Mouse (Mus musculus) neural tube, embryonic 14.5 days (tissue): ENCODE results near the gene Sim2. TPM values are rescaled to one million over a fixed set of nuclear protein-coding genes. Genes with fewer than 3 reads are reported as not detected.

Experiments
- ATAC-seq: fragments of 200-750 bp; cut with Nextera tagmentation; 2 replicates; pipeline ENCODE4 v1.8.0; 2017; ENCODE audit warnings: low read depth, mild to moderate bottlenecking, moderate TSS enrichment, moderate library complexity
- H3K27ac ChIP-seq: fragments of 300-500 bp; sonication (generic); 2 replicates; pipeline ENCODE4 v1.5.1; 2014; ENCODE audit warnings: low read depth, mild to moderate bottlenecking, control low read depth, low read length, moderate library complexity, mixed read lengths
- H3K27me3 ChIP-seq: fragments of 300-500 bp; sonication (generic); 2 replicates; pipeline ENCODE4 v1.6.1; 2014; ENCODE audit warnings: low read length; ENCODE audit not compliant: control insufficient read depth, insufficient read depth
- H3K36me3 ChIP-seq: fragments of 300-500 bp; sonication (generic); 2 replicates; pipeline ENCODE4 v1.6.1; 2014; ENCODE audit warnings: low read length, mixed read lengths; ENCODE audit not compliant: control insufficient read depth, insufficient read depth
- H3K4me1 ChIP-seq: fragments of 300-500 bp; sonication (generic); 2 replicates; pipeline ENCODE4 v1.6.1; 2014; ENCODE audit warnings: low read length; ENCODE audit not compliant: control insufficient read depth, insufficient read depth
- H3K4me2 ChIP-seq: fragments of 300-500 bp; sonication (generic); 2 replicates; pipeline ENCODE4 v1.6.1; 2014; ENCODE audit warnings: mild to moderate bottlenecking, low read depth, low read length, control low read depth
- H3K4me3 ChIP-seq: fragments of 300-500 bp; sonication (generic); 2 replicates; pipeline ENCODE4 v1.5.1; 2014; ENCODE audit warnings: low read depth, low read length, control low read depth, mixed read lengths
- H3K9ac ChIP-seq: fragments of 300-500 bp; sonication (generic); replicated peaks from 2 replicates; pipeline ENCODE4 v1.6.1; 2014; ENCODE audit warnings: low read depth, mild to moderate bottlenecking, control low read depth, low read length, mixed read lengths
- H3K9me3 ChIP-seq: fragments of 300-500 bp; sonication (generic); 2 replicates; pipeline ENCODE4 v1.6.1; 2016; ENCODE audit warnings: low read length; ENCODE audit not compliant: control insufficient read depth
- WGBS: fragments of 180-500 bp; shearing (Covaris S2); extraction: QIAGEN DNeasy Blood & Tissue Kit; methylation state at CpG from one replicate; pipeline ENCODE4 v1.1.7; 2014; 5-methylcytosine and 5-hydroxymethylcytosine counted together
- polyA plus RNA-seq: library from polyadenylated mRNA; unstranded; fragments of >200 nt; fragmentation: Nextera tagmentation; extraction: Ambion mirVana; gene quantifications from 2 replicates; pipeline ENCODE4 v1.2.1, GENCODE M21; 2014

The Sim2 gene
- polyA plus RNA-seq, 1 experiment from 2014 or later = 0.08 TPM

GRCm38 (mm10) chr16:94071468-94071867, 13.3 kb upstream of the Sim2 start:
- H3K9ac ChIP-seq = no peak overlapping the region
- H3K9me3 ChIP-seq = peaks cover 4% of the 10 kb centered on the region; the same call in 1 of the 2 replicates
- H3K4me2 ChIP-seq = no peak overlapping the region
- H3K4me3 ChIP-seq = no peak overlapping the region
- no peaks in the 10 kb centered on the region for H3K4me1 ChIP-seq
- ATAC-seq = no peak
- peaks cover 11% of the 10 kb centered on the region for H3K27me3 ChIP-seq
- H3K27ac ChIP-seq = no peak overlapping the region
- H3K36me3 ChIP-seq = no peaks in the 10 kb centered on the region
- 67% methylated on average over 8 of the region's 8 CpGs for WGBS

GRCm38 (mm10) chr16:94075362-94076027, 9.2 kb upstream of the Sim2 start:
- Histone ChIP-seq H3K9ac (no peak overlapping the region), H3K27me3 (peaks cover 46% of the 10 kb centered on the region), H3K36me3 (no peaks in the 10 kb centered on the region), H3K4me2 (no peak overlapping the region), H3K9me3 (no peaks in the 10 kb centered on the region), H3K27ac (no peak overlapping the region), H3K4me1 (no peaks in the 10 kb centered on the region), H3K4me3 (no peak overlapping the region)
- 43% methylated on average over 19 of the region's 19 CpGs for WGBS
- ATAC-seq = no peak; the same call in 1 of the 2 replicates

GRCm38 (mm10) chr16:94078318-94079074, 6.2 kb upstream of the Sim2 start:
- H3K4me2 ChIP-seq = no peak overlapping the region
- H3K27ac ChIP-seq = no peak overlapping the region
- H3K36me3 ChIP-seq = no peaks in the 10 kb centered on the region
- H3K27me3 ChIP-seq = peaks cover 71% of the 10 kb centered on the region
- 2% methylated on average over 23 of the region's 23 CpGs for WGBS
- no peak for ATAC-seq
- no peaks in the 10 kb centered on the region for H3K9me3 ChIP-seq
- H3K4me1 ChIP-seq = no peaks in the 10 kb centered on the region
- H3K9ac ChIP-seq = no peak overlapping the region
- no peak overlapping the region for H3K4me3 ChIP-seq

GRCm38 (mm10) chr16:94079075-94079855, 5.5 kb upstream of the Sim2 start:
- WGBS = 1% methylated on average over 47 of the region's 47 CpGs
- Histone ChIP-seq H3K9me3 (no peaks in the 10 kb centered on the region), H3K27ac (no peak overlapping the region), H3K9ac (no peak overlapping the region), H3K4me2 (no peak overlapping the region), H3K27me3 (peaks cover 76% of the 10 kb centered on the region), H3K36me3 (no peaks in the 10 kb centered on the region), H3K4me1 (no peaks in the 10 kb centered on the region), H3K4me3 (no peak overlapping the region)
- no peak for ATAC-seq

- Histone ChIP-seq H3K27ac (no peak overlapping the region), H3K9ac (no peak overlapping the region), H3K4me1 (0 out of 2 replicates have a peak, but pooled peaks cover under 1% of the 10 kb centered on the region), H3K9me3 (no peaks in the 10 kb centered on the region), H3K4me2 (no peak overlapping the region), H3K4me3 (no peak overlapping the region), H3K36me3 (no peaks in the 10 kb centered on the region), H3K27me3 (peaks cover 80% of the 10 kb centered on the region)
- WGBS = 1% methylated on average over 13 of the region's 13 CpGs
- no peak for ATAC-seq
These were observed 4.7 kb upstream of the Sim2 start for GRCm38 (mm10) chr16:94079856-94080555.

- Histone ChIP-seq H3K4me2 (no peak overlapping the region), H3K27ac (no peak overlapping the region), H3K36me3 (no peaks in the 10 kb centered on the region), H3K9me3 (no peaks in the 10 kb centered on the region), H3K9ac (no peak overlapping the region), H3K27me3 (peaks cover 72% of the 10 kb centered on the region), H3K4me1 (0 out of 2 replicates have a peak, but pooled peaks cover 4% of the 10 kb centered on the region), H3K4me3 (no peak overlapping the region)
- ATAC-seq = no peak
- 14% methylated on average over 5 of the region's 5 CpGs for WGBS
These were observed 3.1 kb upstream of the Sim2 start for GRCm38 (mm10) chr16:94081596-94081995.

- Histone ChIP-seq H3K4me2 (no peak overlapping the region), H3K27me3 (peaks cover 72% of the 10 kb centered on the region), H3K4me3 (no peak overlapping the region), H3K27ac (no peak overlapping the region), H3K9ac (no peak overlapping the region), H3K4me1 (0 out of 2 replicates have a peak, but pooled peaks cover 4% of the 10 kb centered on the region), H3K9me3 (no peaks in the 10 kb centered on the region), H3K36me3 (no peaks in the 10 kb centered on the region)
- ATAC-seq = no peak
- WGBS = 5% methylated on average over 8 of the region's 8 CpGs
These were observed 2.6 kb upstream of the Sim2 start for GRCm38 (mm10) chr16:94081996-94082708.
